Mouse (Mus musculus) layer of hippocampus, postnatal 25 days (tissue): Measurements from ENCODE around the gene Dab2. TPM values are rescaled to one million over a fixed set of nuclear protein-coding genes. Genes with fewer than 3 reads are reported as not detected.

Experiments
- DNase-seq, 2 experiments: peaks; one replicate each; pipeline ENCODE4 v3.0.0; 2022; ENCODE audit warnings: mixed read lengths in 2 of 2, low spot score in 1 of 2; ENCODE audit errors: extremely low spot score in 1 of 2
- total RNA-seq, 2 experiments: library from RNA; stranded (reverse); gene quantifications; 2 replicates each; pipeline ENCODE4 v1.2.3; 2021

Dab2 gene
- total RNA-seq, 2 experiments from 2014 or later = 10.7 to 14.1 TPM

GRCm38 (mm10) chr15:6390106-6390505, 90.5 kb downstream of the Dab2 start:
- DNase-seq = no peak

DNA sequence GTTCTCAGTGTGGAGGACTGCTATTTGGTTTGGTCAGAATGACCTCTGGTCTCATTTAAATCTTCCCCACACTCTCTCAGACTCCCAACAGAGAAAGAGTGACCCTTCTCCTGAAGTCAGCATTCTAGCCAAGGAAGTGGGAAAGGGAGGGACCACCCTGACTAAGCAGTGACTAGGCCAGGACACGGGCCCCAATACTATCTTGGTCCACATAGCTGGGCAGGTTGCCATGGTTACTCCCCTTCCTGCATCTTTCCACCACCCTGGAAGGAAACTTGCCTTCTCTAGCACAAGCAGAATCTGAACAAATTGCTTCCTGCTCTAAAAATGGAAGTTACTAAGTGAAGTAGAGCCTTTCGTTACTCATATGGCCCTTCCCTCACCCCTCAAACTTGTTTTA, 91.1 kb downstream of the Dab2 start:
- DNase-seq = no peak

DNA sequence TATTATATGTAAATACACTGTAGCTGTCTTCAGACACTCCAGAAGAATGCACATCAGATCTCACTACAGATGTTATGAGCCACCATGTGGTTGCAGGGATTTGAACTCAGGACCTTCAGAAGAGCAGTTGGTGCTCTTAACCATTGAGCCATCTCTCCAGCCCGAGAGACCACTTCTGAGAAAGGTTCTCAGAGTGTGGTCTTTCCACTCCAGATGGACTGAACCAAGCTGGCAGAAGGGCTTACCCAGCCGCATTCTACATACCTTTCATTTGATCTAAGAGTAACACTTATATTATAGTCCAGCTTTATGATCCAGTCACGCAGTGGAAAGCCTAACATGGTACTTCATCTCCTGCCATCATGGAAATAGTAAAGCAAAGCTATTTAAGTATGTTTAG, 92.3 kb downstream of the Dab2 start:
- DNase-seq = no peak

DNA sequence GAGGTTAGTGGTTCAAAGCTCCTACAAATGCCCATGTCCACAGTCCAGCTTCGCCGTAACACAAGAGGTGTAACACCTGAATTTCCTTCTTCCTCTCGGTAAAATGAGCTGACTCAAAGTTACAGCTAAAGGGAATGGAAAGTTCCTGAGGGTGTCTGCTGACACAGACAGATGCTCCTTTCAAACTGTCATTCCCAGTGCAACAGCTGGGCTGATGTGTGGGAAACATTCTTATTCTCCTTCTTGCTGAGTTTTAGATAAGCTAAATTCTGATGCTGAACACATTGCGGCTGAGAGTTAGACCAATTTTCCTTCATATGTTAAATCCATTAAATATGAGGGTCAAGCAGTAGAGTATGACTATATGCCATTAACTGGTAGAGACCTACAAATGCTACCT, 94.0 kb downstream of the Dab2 start:
- no peak for DNase-seq

GRCm38 (mm10) chr15:6398211-6398610, 98.6 kb downstream of the Dab2 start:
- no peak for DNase-seq

- no peak for DNase-seq
Measured at GRCm38 (mm10) chr15:6398881-6399280, 99.3 kb downstream of the Dab2 start.

GRCm38 (mm10) chr15:6400115-6400514, 100.5 kb downstream of the Dab2 start:
- DNase-seq = no peak

DNA sequence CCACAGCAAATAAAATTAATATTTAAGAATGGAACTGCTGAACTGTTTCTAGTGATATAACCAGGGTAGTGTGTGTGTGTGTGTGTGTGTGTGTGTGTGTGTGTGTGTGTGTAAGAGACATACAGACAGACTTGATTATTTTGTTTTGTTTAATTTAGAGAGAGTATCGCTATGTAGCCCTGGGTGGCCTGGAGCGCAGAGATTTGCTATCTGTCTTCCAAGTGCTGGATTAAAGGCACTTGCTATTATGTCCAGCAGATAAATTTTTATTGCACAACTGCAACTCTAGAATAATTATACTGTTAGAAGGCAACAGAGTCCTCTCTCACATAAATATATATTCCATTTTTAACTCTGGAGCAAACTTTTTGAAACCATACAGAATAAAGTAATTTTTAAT, 102.8 kb downstream of the Dab2 start:
- DNase-seq = no peak

DNA sequence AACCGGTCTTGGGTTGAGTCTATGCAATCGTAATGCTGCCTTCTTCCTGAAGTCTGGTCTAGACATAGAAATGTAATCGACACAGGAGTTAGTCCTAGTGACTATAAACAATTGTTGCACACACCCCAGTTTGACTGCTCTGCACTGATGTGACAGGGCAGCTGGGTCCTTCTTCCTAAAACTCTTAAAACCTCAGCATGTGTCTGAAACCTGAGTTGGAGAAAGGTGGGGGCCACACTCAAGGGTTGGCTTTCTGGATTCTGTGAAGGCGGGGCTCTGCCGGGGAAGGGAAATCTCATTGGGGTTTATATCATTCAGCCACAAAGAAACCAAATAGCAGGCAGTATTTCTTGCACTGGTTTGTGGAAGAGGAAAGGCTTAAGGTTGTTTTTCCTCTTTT, 104.6 kb downstream of the Dab2 start:
- DNase-seq = no peak

- DNase-seq = no peak
Measured at GRCm38 (mm10) chr15:6406771-6407170, 107.2 kb downstream of the Dab2 start.

DNA sequence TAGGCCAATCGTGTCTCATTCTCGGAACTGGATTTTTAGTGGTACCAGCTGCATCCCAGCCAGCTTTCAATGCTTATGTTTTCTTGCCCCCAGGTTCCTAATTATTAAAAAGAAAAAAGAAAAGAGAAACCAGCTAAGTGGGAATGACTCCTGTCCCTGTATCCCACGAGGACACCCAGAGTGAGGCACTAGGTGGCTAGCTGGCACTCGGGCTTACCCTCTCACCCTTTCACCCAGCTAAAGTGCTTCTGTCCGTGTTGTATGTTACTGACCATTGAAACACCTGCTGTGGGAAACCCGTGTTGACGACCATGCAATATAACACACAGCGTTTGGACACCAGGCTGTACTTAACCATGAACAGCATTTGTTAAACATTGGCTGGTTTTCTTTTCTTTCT, 109.4 kb downstream of the Dab2 start:
- DNase-seq = no peak

DNA sequence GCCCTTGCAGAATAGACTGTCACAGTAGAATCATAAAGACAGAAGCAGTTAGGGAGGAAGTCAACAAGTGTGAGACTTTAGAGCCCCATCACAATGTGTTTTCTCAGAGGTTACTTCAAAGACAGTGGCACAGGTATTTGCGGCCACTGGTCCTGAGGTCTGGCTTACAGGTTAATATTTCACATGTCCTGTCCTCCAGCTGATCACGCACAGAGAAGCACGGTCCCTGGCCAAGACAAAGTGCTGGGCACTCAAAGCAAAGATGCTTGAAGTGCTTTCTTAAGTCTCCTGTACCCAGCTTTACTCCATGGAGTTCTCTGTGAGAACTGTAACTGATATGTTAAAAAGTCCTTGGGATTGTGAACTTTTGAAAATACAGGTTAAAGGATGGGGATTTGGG, 110.6 kb downstream of the Dab2 start:
- DNase-seq = no peak

DNA sequence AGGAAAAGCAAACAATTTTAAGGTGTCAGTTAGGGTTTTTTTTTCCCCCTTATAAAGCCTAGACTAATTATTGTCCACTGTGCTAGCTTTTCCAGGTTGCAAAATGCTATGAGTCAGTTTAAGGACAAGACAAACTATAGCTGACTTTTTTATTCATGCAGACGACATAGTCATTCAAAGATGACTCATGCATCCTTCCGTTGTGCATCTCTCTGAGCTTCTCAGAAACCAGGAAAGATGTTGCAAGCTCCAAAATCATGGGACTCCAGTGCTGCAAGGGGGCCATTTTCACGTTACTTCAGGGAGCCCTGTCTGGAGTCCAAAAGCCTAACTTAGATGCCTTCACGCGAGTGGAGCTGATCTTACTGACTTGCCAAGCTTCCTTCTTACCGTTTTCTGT, 111.7 kb downstream of the Dab2 start:
- DNase-seq = no peak

GRCm38 (mm10) chr15:6415317-6415716, 115.7 kb downstream of the Dab2 start:
- no peak for DNase-seq

GRCm38 (mm10) chr15:6431777-6432176, 132.2 kb downstream of the Dab2 start:
- no peak for DNase-seq

DNA sequence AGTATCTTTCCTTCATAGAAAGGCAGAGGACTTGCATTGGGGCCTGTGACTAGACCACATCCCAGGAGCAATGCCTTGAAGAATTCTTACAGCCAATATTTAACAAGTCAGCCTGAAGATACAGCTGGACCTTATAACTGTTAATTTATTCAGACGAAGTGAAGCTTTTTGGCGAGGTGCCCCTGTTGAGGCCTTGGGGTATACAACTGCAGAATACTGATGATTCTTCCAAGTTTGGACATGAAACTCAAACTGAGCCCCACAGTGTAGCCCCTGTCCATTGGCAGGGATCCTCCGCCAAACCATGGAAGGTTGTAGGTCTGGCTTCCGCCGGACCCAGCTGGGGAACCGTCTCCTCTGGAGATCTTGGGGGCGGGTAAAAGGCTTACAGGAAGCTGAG, 132.8 kb downstream of the Dab2 start:
- no peak for DNase-seq

DNA sequence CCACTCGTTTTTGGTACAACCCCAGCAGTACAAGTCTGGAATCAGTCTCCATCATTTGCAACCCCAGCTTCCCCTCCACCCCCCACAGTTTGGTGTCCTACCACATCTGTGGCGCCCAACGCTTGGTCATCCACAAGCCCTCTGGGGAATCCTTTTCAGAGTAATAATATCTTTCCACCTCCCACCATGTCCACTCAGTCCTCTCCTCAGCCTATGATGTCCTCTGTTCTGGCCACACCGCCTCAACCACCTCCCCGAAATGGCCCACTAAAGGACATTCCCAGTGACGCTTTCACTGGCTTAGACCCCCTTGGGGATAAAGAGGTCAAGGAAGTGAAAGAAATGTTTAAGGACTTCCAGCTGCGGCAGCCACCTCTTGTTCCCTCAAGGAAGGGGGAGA, 135.7 kb downstream of the Dab2 start:
- DNase-seq = no peak

- peak in 1 of 2 experiments; percentile 54 for DNase-seq
Measured at GRCm38 (mm10) chr15:6435773-6436172, 136.2 kb downstream of the Dab2 start.

DNA sequence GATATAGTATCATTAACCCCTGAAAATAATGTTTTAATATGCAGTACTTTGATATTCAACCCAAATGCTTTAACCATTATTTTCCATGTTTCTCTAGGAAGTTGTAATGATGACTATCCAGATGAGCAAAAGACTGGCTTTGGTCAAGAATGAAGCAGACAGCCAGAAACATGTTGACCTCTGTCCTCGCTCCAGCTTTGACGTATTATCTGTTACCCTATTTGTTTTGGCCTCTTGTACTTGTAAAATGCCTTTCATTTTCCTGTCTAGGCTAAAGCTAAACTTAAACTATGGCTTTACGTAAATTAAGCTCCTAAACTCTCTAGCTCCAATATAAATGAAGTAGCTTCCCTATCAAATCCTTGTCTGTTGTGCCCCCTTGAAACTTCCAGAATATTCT, 139.1 kb downstream of the Dab2 start:
- DNase-seq = no peak

- DNase-seq = no peak
Measured at GRCm38 (mm10) chr15:6444452-6444851, 144.9 kb downstream of the Dab2 start.

- no peak for DNase-seq
Measured at GRCm38 (mm10) chr15:6445135-6445534, 145.5 kb downstream of the Dab2 start, which contains the start of gene C9. Gene C9, plus strand, starts transcription at chr15:6445327.

DNA sequence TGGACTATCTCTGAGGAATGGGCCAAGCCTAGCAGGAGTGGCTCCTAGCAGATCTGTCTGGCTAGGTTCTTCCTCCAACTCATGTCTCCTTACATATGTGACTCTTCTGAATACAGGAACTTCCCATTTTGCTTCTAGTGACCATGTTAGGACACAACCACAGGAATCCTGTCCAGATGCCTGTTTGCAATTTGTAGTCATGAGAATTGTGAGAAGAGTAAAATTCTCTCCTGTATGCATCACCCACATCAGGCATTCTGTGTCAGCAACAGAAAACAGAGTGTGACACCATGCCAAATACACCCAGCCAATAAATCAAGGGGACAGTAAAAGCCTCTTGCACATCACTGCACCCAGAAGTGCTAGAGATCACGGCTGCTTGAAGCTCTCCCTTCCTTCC, 146.6 kb downstream of the Dab2 start:
- no peak for DNase-seq

DNA sequence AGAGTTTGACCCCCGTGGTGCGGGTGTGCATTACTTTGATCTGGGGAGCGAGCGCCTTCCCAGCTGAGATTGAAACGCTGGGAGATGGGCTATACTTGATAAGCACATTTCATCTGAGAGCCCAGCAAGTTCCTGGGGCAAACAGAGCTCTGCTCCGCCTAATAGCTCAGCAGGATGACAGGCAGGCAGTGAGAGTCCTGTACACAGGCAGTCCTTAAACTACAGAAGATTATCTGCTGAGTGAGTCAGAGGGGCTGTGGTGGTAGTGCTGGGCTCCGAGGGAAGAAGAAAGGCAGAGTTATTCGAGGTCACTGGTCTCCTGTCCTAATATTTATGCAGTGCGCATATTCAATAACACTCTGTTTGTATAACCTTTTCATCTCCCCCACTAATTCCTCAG, 149.3 kb downstream of the Dab2 start:
- DNase-seq = no peak
